Mouse (Mus musculus): ENCODE results near the gene Flrt2. TPM values are rescaled to one million over a fixed set of nuclear protein-coding genes. Genes with fewer than 3 reads are reported as not detected.

The Flrt2 gene
- polyA plus RNA-seq (2014; fragmentation: Illumina TruSeq; extraction: RNeasy Lipid Tissue Mini Kit (QIAGEN cat#74804); ENCODE audit: low read depth, low replicate concordance), result 7.6 TPM

DNA sequence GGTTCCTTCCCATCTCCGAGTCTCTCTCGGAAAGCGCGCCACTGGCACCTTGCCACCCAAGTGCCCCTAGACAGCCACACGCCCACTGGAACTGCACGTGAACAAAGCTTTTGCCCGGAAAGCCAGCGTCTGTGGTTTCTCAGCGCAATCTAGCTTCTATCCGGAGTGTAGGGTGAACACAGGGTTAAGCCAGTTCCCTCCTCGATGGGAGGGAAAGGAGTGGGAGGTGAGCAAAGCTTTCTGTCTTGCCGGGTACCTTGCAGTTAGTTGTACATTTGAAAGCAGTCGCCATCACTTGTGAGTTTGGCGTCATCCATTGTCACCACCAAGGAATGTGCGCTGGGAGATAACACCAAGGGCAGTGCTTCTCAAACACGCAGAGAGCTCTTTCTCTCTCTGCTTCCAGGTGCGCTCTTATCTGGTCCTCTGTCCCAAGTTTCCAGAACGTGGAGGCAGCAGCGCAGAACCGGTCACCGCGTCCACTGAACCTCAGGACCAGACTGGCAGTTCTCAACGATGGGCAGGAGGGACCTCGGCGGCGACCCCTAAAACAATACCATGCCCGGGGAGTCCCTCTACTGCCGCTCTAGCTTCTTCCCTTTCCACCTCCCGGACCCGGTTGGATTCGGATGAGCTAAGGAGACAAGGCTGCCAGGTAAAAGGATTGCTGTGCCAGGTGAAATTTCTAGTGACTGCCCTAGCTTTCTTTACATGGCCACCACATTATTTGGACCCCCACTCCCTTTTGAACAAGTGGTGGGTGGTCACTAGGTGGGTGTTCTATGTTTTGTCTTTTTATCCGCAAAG lies at the start of gene Flrt2:
Gene Flrt2 (plus strand): TSS at position 266 of the 807 bp plus-strand sequence.

